Mouse (Mus musculus) embryonic fibroblast, embryonic 13.5 days (primary cell): ENCODE results near the gene Tmem178. TPM values are rescaled to one million over a fixed set of nuclear protein-coding genes. Genes with fewer than 3 reads are reported as not detected.
A peak's percentile ranks its signal among the peaks of the same experiment; 100 is the strongest.

Experiments
- H3K27ac ChIP-seq: 2 replicates; pipeline ENCODE4 v1.5.1; 2012; ENCODE audit warnings: low read length, control low read depth, inconsistent platforms; ENCODE audit not compliant: insufficient read depth
- H3K4me1 ChIP-seq: 2 replicates; pipeline ENCODE4 v1.6.1; 2011; ENCODE audit warnings: low read length; ENCODE audit not compliant: control insufficient read depth, insufficient read depth
- H3K4me3 ChIP-seq: 2 replicates; pipeline ENCODE4 v1.5.1; 2011; ENCODE audit warnings: mild to moderate bottlenecking, control low read depth, low read length; ENCODE audit not compliant: insufficient read depth
- CTCF ChIP-seq: IDR thresholded peaks from 2 replicates; pipeline ENCODE4 v1.5.1; 2011; ENCODE audit warnings: mild to moderate bottlenecking, control low read depth, low read length, moderate library complexity, borderline replicate concordance; ENCODE audit not compliant: insufficient read depth
- POLR2A ChIP-seq: IDR thresholded peaks from 2 replicates; pipeline ENCODE4 v1.6.1; 2011; ENCODE audit warnings: low read depth, mild to moderate bottlenecking, control low read depth, low read length, moderate library complexity
- polyA plus RNA-seq: library from polyadenylated mRNA; stranded (reverse); fragments of >200 nt; gene quantifications from 2 replicates; pipeline ENCODE4 v1.2.4, GENCODE M21; 2011; ENCODE audit warnings: low read depth; ENCODE audit not compliant: missing spikeins, insufficient read length

Tmem178 gene
- polyA plus RNA-seq, 1 experiment = 18.9 TPM

DNA sequence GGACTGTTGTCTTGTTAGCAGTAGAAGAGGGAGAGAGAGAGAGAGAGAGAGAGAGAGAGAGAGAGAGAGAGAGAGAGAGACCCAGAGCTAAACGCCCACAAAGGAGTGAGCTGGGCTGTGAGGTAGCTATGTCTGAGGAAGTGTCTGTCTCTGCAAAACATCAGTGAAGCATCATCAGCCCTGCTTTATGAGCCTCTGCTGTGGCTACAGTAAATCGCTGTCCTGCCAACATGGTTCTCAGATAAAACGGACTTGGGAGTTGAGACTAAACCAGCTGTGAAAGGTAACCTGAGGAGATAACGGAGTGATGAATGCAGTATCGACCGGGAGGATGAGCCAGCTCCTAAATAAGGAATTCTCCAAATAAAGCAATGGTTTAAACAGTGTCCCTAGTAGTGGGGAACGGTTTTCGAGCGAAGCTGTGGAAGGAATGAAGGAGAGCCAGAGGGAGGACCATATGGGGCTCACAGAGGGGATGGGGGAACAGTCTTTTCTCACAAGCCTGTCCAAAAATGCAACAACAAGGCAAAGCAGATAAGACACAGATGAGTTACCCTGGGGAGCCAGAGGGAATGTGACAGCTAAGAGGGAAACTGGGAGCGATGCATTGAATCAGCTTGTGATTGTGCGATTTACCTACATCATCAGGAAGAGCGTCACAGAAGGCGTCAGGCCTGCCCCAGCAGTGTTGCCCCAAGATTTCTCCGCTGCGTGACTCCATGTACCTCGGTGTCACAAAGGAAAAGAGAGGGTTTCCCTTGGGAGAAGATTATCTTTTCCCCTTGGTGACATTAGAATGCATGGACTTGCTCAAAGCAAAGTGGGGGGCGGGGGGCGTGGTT is 66.6 kb downstream of the Tmem178 start:
- TF ChIP-seq CTCF = no peak
- TF ChIP-seq POLR2A = no peak
- H3K4me3 ChIP-seq = no peak overlapping the region
- no peaks in the 10 kb centered on the region for H3K4me1 ChIP-seq
- H3K27ac ChIP-seq = no peak overlapping the region

DNA sequence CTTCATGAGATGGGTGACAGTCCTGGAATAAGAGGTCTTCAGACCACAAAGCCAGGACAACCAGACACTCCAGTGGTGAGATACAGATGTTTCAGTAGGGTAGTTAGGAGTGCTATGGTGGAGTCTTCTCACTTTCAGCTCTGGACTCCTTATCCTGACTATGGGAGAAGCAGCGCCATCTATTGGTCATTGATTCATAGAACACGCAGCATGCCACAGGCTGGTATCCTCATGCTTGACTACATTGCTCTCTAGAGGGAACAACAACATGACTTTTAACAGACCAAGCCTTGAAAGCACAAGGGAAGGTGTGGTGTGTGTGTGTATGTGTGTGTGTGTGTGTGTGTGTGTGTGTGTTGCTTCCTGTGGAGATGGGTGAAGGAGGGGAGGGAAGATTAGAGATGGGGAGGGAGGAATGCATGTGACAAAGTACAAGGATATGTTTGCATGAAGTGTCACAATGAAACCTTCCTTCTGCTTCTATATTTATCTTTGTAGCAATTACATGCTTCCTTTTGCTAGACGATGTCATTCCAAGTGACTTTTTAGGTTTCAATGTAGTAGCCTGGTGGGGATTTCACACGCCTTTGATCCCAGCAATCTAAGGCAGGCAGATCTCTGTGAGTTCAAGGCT is 71.5 kb downstream of the Tmem178 start:
- H3K4me3 ChIP-seq = no peak overlapping the region
- no peak overlapping the region for H3K27ac ChIP-seq
- TF ChIP-seq CTCF = peak; percentile 16; the same call in 1 of the 2 replicates
- no peak for TF ChIP-seq POLR2A
- no peaks in the 10 kb centered on the region for H3K4me1 ChIP-seq

DNA sequence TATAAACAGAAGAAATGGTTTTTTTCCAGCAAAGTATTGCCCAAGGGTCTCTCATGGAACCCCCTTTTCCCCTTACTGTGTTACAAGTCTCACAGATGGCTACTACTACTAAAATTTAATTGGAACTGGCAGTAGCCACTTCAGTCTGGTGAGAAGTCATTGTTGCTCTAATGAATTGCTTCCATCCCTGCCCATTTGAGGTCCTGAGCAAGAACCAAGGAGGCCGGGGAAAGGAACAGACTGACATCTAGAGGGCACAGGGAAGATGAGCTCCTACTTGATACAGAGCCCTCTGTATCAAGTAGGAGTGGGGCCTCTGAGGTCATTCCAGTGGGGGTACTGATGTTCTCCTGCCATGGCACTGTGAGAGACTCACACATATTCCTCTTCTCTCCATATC is 72.7 kb downstream of the Tmem178 start:
- Histone ChIP-seq H3K4me3 (no peak overlapping the region), H3K27ac (no peak overlapping the region), H3K4me1 (no peaks in the 10 kb centered on the region)
- TF ChIP-seq POLR2A (no peak), CTCF (no peak; the same call in 1 of the 2 replicates)

GRCm38 (mm10) chr17:81027331-81027730 is 82.9 kb downstream of the Tmem178 start:
- no peaks in the 10 kb centered on the region for H3K4me1 ChIP-seq
- TF ChIP-seq POLR2A (no peak), CTCF (no peak)
- no peak overlapping the region for H3K4me3 ChIP-seq
- no peak overlapping the region for H3K27ac ChIP-seq

GRCm38 (mm10) chr17:81031830-81032442 is 87.5 kb downstream of the Tmem178 start:
- Histone ChIP-seq H3K27ac (no peak overlapping the region), H3K4me3 (no peak overlapping the region), H3K4me1 (0 out of 2 replicates have a peak, but pooled peaks cover 2% of the 10 kb centered on the region)
- TF ChIP-seq CTCF = no peak
- no peak for TF ChIP-seq POLR2A

DNA sequence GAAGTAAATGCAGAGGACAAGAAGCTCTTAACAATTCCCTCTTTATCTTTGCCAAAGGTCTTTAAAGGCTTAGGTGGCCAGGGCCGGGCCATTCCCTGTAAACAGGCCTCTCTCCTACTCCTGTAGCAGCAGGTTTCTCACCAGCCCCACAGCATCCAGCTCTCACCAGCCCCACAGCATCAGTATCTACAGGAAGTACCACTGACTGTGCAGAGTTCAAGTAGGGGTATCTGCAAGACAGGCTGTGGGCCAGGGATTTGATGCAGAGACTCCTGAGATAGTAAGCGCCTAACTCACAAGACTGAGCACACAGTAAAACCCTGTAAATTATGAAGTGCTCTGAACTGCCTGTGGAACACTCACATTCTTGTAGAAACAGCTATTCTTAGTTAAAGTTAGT is 88.5 kb downstream of the Tmem178 start:
- Histone ChIP-seq H3K27ac (no peak overlapping the region), H3K4me3 (no peak overlapping the region), H3K4me1 (0 out of 2 replicates have a peak, but pooled peaks cover 2% of the 10 kb centered on the region)
- TF ChIP-seq CTCF = no peak
- no peak for TF ChIP-seq POLR2A

DNA sequence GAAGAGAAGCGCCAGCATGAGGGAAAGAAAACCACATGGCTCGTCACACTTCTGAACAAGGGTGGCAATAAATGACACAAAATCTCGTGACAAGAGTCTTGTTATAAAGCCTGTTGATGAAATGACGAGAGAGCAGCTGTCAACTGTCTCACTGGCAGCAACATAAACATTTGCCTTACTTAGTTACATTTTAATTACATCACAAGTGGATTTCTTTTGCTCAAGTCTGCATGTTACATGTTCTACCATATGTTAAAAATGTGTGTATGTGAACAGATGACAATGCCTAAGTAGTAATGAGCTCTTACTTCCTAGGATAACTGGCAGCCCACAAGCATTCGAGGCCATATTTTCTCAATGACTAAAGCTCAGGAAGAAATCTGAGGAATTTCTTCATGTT is 90.9 kb downstream of the Tmem178 start:
- Histone ChIP-seq H3K4me3 (no peak overlapping the region), H3K4me1 (0 out of 2 replicates have a peak, but pooled peaks cover 2% of the 10 kb centered on the region), H3K27ac (no peak overlapping the region)
- TF ChIP-seq POLR2A (no peak), CTCF (no peak)

DNA sequence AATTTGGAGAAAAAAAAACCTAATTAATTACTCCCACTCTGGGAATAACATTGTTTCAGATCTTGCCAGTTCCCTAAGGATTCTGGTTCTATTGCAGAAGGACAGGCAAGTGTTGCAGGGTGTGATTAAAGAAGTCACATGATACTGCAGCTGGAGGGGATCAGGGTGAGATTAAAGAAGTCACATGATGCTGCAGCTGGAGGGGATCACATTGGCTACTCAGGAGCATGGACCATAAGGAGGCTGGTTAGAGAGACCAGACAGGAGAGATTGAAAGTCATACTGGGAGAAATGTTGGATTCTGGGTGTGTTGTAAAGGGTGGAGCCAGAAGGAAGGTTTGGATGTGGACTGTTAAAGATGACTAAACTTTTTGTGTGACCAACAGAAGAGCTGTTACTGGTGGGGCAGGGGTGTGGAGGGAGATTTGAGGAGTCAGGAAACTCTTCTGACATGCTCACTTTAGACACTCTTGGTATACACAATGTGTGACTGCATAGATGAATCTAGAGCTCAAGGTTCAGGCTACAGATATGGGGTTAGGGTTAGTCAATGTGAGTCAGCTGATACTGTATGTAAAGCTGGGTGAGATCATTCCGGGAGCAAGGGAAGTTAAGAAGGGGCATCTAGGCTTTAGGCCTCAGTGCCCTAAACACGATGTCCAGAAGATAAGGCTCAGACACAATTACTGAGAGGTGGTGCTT is 94.4 kb downstream of the Tmem178 start:
- TF ChIP-seq CTCF (no peak), POLR2A (no peak)
- H3K4me1 ChIP-seq = 0 out of 2 replicates have a peak, but pooled peaks cover 2% of the 10 kb centered on the region

DNA sequence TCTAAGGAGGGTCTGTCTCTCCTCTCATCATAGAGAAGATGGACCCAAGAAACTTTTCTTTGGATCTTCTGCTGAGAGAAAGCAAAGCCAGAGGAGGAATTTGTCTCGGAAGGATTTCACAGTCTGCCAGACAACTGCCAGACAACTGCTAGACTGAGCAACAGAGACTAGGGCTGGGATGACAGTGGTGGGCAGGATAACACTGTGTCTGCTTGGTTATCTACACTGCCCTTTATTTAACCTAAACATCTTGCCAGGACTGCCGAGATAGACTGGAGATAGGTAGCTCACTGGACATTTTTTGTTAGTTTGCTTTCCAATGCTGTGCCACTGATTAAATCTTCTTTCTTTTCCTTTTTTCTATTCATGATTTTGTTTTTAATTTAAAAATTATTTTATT is 97.2 kb downstream of the Tmem178 start:
- no peaks in the 10 kb centered on the region for H3K4me1 ChIP-seq
- no peak for TF ChIP-seq POLR2A
- no peak for TF ChIP-seq CTCF
- H3K27ac ChIP-seq = no peak overlapping the region
- H3K4me3 ChIP-seq = no peak overlapping the region

More for the DNA sequence above, 94.4 kb downstream of the Tmem178 start:
- Histone ChIP-seq H3K4me3 (no peak overlapping the region), H3K27ac (no peak overlapping the region)

DNA sequence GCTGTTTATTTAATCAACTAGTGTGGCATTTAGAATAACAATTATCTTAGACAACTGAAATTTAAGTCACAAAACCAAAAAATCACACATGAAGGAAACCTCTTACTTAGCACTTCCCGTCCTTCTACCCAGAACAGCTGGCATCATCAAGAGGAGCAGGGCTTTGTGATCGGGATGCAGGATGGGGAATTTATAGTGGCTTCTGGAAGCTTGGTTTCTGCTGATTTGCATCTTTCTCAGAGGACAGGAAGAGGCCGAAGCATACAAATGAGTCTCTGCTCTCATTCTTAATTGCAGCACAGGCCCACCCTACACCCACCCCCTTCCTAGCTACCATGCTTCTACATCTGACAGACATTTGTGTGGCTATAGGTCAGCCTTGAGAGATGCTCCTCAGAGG is 99.9 kb downstream of the Tmem178 start:
- H3K4me1 ChIP-seq = no peaks in the 10 kb centered on the region
- no peak overlapping the region for H3K27ac ChIP-seq
- no peak for TF ChIP-seq CTCF
- TF ChIP-seq POLR2A = no peak
- H3K4me3 ChIP-seq = no peak overlapping the region
